Mouse (Mus musculus) lung, postnatal 14 days (tissue): ENCODE measurements around the gene Dhx58.
"Not testable (repeated sequence)": the region's sequence is repeated elsewhere in the genome, so short reads cannot be mapped to it uniquely, and the experiment has no call there.

Experiments used
- DNase-seq: peaks from one replicate; pipeline ENCODE4 v3.0.0; 2021

The Dhx58 gene

GRCm38 (mm10) chr11:100700710-100701109 is 3.4 kb downstream of the Dhx58 start:
- no peak for DNase-seq

GRCm38 (mm10) chr11:100697921-100698320 is 6.2 kb downstream of the Dhx58 start:
- no peak for DNase-seq

DNA sequence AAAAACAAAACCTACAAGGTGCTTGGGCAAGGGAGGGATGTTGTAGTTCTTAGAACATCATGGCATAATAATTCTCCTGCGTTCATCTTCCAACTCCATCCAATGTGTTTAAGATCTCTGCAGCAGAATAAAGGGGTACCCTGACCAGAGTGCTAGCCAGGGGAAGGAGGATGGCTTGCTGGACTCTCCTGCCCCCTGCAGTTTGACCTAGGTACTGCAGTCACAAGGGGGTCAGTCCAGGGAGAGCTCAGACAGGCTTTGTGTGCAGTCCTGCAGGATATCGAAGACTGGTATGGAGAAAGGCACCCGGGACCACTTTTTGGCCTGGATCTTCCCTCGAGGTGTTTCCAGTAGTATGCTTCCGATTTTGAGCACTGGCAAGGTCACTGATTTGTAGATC is 9.1 kb downstream of the Dhx58 start:
- peak; percentile 84 for DNase-seq

DNA sequence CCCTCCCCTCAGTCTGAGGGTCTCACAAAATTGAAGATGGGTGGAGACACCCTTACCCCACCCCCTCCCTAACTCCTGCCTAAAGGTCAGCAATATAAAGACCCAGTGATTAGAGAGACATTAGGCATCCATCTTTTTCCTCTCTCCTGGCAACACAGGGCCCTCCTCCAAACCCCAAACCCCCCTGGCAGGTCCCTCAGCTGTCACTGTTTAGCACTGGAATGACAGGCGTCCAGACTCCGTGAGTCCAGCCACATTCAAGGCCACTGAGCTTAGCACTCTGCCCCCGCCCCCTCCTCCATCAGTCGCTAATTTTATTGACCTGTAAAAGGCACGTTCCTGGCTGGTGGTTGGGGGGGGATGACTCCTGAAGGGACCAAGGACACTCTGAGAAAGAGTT is 10.9 kb downstream of the Dhx58 start:
- no peak for DNase-seq

DNA sequence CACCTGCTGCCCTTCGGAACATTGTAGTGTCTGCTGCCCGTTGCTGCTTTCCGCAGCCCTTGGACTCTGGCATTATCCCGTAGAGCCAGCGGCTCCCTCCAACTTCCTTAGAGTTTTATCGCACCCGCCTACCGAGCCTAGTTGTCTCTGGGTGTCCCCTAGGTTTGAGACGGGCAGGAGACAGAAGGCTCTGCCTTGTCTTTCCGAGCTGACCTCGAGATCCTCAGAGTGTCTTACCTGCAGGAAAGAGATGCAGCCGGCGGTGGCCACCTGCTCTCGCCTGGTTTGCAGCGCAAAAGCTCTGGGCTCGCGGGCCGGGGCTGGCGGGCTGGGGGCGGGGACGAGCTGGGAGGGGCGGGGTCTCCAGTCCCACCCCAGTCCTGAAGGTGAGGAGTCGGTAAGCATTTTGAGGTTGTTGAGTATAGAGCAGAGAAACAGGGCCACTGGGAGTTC is 11.9 kb downstream of the Dhx58 start, which contains the start of gene Zfp385c:
TSS of gene Zfp385c (minus strand) at position 292 of the 453 bp plus-strand sequence.
- DNase-seq: no peak

DNA sequence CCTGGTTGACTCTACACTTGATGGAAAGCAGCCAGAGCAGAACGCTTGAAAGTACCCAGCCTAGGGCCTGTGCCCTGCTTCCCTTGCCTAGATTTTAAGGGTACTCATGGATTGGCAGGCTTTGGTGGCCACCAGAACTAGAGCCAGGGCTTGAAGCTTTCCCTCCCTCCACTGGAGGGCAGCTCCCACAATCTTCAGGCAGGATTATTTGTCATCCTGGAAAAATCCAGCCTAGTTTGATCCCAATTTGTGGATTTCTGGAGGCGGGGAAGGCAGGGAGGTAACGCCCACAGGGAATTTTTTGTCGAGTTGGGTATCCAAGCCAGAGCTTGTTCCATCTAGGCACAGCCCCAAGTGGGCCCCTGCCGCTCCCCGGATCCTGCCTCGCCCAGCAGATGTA is 13.7 kb downstream of the Dhx58 start:
- DNase-seq: no peak

- DNase-seq: no peak
These were observed 15.6 kb downstream of the Dhx58 start for GRCm38 (mm10) chr11:100688443-100688842.

GRCm38 (mm10) chr11:100687265-100687664 is 16.8 kb downstream of the Dhx58 start:
- DNase-seq: no peak

DNA sequence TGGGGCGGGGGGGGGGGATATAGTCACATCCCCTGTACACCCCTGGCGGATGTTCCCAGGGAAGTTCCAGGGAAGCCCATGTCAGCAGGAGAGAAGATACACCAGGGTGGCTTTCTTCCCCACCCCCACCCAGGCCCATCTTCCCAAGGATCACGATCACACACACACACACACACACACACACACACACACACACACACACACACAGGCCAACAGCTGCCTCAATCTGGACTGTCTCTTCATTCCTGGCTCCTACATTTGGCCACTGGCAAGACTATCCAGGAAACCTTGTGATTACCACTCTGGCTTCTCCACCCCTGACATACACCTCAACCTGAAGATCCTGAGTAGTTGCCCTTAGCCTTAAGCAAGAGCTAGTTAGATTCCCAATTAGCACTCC is 18.7 kb downstream of the Dhx58 start:
- DNase-seq: no peak

DNA sequence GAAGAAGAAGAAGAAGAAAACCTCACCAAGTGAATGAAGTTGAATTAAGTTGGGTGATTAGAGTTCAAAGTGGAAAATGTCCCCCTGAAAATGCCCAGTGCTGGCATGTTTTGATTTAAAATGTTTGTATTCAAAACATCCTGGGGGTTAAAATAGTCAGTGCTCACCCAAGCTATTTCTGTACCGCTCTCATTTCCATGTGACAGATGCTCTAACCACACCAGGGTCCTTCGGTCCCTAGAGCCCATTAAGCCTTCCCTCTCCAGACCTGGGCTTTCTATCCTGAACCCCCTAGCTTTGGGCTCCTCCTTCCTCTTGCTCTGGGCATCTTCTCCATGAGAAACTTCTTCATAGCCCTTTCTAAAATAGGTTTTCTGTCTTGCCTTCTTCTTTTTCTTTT is 20.0 kb downstream of the Dhx58 start:
- no peak for DNase-seq

DNA sequence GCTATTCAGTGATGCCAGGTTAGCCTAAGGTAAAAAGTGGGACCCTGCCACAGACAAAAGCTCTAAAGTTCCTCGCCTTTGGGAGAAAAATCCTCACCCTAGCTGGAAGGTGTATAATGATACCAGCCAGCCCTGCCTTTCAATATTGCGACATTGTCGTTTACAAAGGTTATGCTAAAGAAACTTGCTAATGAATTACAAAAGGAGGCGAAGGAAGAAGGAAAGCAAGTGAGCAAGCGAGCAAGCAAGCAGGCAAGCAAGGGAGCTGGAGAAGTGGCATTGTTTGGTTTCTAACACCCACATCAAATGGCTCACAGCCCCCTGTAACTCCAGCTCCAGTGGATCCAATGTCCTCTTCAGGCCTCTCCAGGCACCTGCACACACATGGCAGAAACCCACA is 21.5 kb downstream of the Dhx58 start:
- no peak for DNase-seq

DNA sequence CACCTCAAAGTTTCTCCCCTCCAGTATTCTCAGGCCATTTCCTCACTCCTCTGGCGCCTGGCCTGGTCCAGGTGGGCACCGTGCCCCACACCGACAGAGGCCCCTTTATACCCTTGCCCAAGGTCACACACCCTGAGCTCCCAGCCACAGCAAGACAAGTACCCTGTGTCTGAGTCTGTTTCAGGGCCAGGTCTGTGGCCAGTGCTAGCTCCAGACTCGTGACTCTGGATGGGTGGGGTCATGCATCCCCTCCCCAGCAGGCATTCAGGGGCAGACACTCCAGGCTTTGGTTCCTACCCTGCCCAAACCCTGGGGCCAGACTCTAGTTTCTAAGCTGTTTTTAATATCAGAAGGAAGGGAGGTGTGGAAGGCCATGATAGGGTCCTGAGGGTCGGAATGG is 22.2 kb downstream of the Dhx58 start:
- no peak for DNase-seq

DNA sequence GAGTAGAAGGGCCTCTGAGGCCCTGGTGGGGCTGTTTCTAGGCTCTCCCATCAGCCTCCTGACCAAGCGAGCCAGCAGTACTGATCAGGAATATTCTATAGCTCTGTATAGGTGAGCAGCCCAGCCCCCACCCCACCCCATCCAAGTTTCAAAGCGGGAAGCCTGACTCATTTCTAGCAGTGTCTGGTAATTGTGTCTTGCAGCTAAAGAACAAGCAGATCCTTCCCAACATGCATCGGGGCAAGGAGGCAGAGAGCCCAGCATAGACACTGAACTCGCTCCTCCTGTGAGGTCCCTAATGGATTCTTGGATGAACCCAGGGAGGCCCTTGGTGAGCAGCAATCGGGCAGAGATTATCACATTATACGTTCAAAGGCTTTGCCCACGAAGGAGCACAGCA is 26.3 kb downstream of the Dhx58 start:
- DNase-seq: no peak

- peak; percentile 48 for DNase-seq
These were observed 30.9 kb downstream of the Dhx58 start for GRCm38 (mm10) chr11:100673169-100673568.

- DNase-seq: no peak
These were observed 32.1 kb downstream of the Dhx58 start for GRCm38 (mm10) chr11:100671956-100672355.

GRCm38 (mm10) chr11:100671049-100671448 is 33.0 kb downstream of the Dhx58 start:
- no peak for DNase-seq

- no peak for DNase-seq
These were observed 44.3 kb downstream of the Dhx58 start for GRCm38 (mm10) chr11:100659806-100660205.

DNA sequence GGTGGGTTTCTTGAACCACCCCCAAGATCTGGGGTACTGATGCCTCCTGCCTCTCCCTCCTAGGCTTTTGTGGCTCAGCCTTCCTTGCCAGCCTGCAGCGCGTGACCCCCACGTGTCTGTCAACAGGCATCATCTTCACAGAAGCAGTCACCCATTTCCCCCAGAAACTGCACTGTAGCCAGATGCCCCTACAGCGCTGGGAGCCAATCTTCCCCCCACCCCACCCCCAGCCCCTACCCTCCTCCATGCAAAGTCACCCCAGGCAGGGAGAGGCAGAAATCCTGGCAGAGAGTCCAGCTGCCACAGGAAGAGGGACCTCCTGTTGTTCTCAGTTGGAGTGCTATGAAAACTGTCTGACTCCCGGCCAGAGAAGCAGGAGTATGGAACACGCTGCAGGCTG is 47.6 kb downstream of the Dhx58 start:
- DNase-seq: no peak

DNA sequence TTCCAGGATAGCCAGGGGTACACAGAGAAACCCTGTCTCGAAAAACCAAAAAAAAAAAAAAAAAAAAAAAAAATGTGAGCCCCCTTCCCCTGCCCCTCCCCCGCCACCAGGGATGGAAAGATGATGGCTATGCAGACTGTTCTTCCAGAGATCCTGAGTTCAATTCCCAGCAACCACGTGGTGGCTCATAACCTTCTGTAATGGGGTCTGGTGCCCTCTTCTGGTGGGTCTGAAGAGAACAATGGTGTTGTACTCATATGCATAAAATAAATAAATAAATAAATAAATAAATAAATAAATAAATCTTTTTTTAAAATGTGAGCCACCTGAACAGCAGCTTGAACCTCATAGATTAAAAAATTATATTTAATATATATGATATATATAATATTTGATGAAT is 48.5 kb downstream of the Dhx58 start:
- not testable (repeated sequence) for DNase-seq

DNA sequence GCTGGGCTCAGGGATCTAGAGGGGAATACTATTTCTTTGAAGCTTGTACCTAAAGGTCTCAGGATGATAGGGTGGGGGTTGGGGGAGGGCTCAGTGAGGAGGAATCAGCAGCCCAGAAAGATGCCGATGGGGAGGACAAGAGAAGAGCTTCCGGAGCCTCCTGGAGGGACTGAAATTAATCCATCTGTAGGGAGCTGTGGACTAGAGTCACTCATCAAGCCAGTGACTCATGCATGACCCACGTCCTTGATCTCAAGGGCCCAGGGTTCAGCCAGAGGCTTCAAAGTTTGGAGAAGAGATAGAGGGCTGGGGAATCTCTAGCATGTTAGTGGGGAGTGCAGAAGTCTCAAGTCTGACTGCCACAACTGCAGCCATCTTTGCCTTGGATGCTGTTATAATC is 52.3 kb downstream of the Dhx58 start:
- DNase-seq: no peak

- DNase-seq: no peak
These were observed 52.9 kb downstream of the Dhx58 start for GRCm38 (mm10) chr11:100651205-100651604.

- DNase-seq: no peak
These were observed 55.7 kb downstream of the Dhx58 start for GRCm38 (mm10) chr11:100648405-100648804.

DNA sequence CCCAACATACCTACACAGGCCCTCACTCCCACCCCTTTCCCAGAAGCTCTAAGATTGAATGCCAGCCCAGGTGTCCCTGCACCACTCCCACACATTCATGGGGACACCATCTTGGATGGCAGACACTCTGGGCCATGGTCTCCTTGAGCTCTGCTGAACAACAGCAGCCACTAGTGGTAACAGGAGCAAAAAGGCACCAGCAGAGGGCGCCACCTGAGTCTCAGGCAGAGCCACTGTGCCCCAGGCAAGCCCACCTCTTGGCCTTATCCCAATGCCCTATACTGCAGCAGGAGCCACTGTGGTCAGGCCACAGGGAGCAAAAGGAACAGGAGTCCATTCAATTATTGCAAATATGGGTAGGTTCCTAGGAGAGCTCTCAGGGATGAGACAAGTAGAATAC is 57.8 kb downstream of the Dhx58 start:
- peak; percentile 60 for DNase-seq
